Mouse (Mus musculus): ENCODE results near the gene Kcnn1.

Kcnn1 gene

DNA sequence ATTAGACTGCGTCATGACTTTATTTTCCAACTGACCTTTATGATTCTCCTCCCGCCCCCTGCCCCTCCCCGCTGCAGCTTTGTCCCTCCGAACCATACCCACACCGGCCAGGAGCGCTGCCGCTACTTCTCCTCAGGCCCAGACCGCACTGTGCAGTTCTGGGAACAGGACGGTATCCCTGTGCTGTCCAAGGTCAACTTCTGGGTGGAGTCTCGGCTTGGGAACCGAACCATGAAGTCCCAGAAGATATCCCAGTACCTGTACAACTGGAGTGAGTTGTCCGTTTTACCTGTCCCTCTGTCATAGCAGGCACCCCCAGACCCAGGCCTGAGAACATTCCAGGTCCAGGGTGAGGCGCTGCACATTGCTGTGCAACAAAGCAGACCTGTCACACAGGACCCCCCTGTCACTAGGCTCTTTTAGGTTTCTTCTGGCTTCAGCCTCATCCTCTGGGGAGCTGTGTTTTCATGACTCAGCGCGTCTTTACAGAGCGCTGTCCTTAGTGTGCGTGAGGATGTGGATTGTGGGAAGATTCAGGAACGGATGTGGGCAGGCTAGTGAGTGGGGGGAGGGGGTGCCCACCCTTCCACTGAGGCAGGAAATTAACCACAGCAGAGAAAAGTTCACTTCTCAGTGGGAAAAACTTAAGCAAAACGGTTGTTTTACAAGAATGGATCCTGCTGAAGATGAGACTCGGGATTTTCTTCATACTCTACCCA lies 51.9 kb downstream of the Kcnn1 start:
- DNase-seq: no peak

DNA sequence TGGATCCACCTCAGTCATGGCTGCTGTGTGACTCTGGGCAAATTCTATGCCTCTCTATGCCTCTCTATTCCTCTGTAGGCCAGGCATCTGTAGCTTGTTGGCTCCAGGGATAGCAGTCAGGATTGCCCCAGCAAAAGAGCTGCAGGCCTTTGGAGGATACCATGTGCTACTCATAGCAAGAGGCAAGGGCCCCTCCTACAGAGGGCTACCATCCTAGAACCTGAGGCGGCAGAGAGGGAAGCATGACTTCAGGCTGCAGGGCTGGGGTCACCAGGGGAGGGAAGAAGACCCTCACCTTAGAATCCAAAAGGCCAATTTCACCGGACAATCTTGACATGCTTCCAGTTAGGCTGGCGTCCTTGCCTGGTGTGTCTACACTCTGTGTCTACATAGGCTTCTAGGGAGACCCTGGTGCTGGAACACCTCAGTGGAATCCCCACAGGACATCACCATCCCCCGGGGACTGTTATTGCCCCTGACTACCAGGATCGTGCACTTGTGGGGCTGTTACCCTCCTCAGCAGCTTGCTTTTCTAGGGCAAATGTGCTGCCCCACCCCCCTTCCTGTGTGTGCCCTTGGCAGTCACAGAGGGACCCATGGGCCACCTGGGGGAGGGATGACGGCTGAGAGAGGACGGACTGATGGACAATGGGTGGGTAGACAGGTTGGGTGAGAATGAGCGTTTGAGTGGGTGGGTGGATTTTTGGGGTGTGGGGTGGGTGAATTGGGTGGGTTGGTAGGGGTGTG lies 53.9 kb downstream of the Kcnn1 start:
- DNase-seq: no peak

DNA sequence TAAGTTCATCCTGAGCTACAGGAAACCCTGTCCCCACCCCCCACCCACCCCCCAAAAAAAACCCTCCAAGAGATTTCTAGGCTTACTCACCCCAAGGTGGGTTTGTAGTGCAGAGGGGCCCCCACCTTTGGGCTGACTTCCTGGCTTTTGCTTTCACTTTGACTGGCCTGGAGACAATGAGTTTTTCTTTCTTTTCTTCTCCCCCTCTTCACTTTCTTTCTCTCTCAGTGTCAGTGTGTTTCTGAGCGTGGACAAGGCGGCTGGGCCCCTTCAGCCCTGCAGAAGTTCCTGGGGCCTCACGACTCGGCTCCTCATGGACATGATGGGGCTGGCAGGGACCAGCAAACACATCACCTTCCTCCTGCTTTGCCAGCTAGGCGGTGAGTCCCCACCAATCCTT lies 54.8 kb downstream of the Kcnn1 start, which contains the start of gene Il12rb1:
Il12rb1 (plus strand) TSS at position 211 of the 400 bp plus-strand sequence.
- no peak for DNase-seq

DNA sequence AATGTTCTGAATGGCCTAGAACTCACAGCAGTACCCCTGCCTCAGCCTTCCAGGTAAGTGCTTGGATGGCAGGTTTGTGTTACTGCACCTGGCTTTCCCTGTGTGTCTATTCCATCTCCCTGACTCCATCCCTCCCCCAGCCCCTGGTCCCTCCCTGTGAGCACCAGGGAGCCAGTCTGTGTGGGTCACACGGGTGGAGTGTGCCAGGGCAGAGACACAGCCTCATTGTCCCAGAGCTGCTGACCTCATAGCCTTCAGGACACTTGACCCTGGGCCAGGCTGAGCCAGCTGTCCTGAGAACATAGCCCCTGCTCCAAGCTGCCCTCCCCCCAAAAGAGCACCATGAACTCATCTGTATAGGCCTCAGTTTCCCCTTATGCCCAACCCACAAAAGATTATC lies 55.8 kb downstream of the Kcnn1 start:
- DNase-seq: no peak

DNA sequence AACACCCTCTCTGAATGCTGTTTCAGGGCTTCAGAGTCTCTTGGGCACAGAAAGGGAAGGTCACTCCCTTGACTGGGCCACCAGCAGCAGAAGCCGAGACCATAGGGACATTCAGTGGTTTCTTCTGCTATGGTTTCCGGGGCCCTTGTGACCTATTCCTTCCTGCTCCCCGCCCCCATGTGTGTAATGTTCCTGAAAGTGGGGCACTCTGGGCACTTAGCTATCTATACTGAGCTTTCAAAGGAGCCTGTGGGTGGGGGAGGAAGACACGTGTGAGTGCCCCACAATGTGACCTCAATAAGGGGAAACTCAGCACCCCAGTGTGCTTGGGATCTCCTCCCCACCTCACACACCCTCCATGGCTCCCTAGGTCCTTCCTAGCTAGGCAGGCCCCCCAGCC lies 56.5 kb downstream of the Kcnn1 start:
- no peak for DNase-seq

DNA sequence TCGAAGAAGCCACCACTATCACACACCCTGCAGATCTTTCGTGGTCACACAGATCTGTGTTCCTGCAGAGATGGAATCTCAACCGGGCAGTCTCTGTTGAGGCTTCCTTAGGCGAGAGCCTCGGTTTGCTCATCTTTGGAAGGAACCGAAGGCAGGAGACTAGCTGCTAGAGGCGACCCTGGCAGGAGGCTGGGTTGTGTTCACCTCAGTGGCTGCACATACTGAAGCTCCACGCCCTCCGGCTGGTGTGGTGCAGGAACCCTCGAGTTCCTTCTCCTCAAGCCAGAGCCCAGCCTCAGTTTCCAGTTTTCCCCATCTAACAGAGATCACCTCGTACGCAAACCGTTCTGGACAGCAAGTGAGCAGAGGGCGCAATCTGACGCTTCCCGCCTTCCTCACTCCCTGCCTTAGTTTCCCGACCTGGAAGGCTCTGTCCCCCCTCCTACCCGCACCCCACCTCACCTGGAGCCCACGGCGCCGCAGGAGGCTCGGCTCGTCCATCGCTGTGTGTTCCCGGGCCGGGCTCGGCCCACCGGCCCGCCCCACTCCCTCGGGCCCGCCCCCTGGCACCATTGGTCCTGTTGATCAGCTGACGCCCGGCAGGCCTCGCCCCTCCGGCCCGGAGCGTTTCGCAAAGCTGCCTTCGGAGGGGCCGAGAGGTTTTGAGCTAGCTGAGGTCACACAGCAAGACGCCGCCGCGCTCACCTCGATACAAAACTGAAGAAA lies 58.4 kb downstream of the Kcnn1 start, which contains the start of gene Mast3:
Mast3 (minus strand) TSS at position 574 of the 726 bp plus-strand sequence.
- DNase-seq: peak; percentile 66

DNA sequence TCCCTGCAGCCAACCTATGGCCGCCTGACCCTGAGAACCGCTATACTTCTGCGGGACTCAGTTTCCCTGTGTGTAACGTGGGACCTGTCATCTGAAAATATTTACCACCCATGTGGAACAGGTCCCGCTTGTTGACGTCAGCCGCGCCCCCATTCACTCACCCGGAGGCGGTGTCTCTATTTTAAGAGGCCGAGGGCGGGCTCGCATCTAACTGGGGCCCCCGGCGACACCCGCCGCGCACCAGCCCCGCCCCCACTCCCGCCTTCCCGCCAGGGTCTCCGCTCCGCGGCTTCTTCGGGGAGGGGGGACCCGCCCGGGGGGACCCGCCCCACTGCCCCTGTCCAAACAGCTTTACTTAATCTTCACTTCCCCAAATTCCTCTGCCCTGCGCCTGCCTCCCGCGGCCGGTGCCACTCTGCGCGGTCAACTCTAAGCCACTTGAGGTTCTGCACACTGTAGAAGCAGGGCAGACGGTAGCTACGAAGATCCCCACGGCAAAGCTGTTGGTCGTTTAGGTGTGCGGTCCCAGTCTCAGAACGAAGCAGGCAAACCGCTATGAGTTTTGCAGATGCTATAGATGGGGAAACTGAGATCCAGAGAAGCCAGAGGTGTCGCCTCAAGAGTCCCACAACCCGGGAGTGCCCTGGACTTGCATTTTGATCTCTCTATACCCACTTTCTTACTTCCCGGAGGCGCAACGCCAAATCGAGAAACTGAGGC lies 59.1 kb downstream of the Kcnn1 start:
- no peak for DNase-seq

DNA sequence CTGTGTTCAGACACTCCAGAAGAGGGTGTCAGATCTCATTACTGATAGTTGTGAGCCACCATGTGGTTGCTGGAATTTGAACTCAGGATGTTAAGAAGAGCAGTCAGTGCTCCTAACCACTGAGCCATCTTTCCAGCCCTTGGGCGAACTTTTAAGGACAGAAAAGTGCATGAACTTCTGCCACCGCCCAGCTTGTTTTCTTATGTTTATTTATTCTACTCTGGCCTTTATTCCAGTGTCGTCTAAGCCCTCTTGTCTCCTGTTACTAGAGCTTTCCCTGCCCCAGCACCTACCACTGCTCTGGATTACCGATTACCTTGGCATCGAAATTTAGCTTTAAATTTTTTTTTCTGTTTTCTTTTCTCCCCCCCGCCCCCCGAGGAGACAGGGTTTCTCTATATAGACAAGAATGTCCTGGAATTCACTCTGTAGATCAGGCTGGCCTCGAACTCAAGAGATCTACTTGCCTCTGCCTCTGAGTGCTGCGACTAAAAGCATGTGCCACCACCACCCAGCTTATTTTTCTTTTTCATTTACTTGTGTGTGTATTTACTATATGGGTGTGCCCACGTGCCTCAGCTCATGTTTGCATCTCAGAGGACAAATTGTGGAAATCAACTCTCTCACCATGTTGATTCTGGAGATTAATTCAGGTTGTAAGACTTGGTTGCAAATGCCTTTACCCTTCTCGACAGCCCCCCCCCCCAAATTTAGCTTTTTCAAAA lies 60.1 kb downstream of the Kcnn1 start:
- no peak for DNase-seq

DNA sequence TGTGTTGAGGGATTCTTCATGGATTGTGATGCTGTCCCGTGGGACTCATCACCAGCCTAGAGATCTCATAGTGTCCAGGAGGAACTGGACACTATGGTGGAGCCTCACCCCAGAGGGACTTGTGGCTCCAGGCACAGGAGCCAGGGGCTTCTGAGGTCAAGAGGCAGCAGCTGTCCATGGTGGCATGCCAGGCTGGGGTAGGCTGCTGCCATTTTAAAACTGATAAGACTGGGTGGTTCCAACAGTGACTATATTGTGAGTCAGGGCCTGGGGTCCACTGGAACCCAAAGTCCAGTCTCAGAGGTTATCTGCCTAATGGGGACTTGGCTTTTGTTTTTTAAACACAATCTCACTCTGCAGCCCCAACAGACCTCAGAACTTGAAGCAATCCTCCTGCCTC lies 61.2 kb downstream of the Kcnn1 start:
- no peak for DNase-seq

DNA sequence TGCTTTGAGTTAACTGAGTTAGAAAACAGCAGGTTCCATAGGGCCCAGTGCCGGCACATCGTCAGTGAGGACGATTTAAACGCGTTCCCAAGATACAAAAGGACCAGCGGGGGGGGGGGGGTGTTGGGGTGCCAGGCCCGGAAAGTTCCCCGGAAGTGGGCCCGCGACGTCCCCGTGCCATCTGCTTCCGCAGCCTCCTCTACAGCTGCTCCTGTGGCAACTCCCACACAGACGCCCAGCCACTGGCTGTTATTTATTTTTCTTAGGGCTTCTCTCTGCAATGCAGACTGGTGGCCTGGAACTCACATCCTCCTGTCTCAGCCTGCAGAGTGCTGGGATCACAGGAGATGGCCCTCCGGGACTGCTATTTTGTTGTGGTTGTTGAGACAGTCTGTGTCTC lies 61.9 kb downstream of the Kcnn1 start:
- DNase-seq: no peak

DNA sequence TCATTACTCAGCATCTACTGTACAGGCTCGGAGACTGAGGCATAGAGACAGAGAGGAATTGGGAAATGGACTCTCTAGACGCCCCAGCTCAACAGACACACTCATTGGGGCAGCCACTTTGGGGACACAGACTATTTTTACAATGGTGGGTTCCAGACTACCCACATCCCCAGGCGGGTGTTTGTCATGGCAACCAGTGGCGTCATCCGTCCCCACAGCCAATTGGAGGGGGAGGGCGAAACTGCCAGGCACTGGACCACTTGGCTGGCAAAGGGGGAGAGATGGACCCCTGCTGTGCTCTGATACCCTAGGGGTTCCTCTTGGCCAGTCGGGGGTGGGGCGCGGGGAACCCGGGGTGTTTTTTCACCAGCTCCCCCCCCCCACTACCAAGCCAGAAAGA lies 62.4 kb downstream of the Kcnn1 start:
- DNase-seq: no peak

DNA sequence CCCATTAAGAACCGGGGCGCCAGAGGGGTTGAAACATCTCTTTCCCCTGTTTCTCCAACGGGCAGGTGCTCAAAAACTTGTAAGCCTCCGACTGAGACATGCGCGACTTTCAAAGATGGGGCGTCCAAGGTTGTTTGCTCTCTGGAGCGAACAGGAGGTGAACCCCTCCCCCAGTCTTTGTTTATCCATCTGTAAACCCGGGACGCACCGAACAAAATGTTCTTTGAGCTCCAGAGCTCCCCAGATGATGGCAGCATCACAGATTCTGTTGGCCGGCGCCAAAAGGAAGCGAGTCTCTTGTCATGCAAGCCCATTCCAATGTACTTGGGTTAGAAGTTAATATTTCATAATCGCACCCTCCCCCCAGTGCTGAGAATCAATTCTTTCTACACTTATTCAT lies 64.8 kb downstream of the Kcnn1 start:
- no peak for DNase-seq

DNA sequence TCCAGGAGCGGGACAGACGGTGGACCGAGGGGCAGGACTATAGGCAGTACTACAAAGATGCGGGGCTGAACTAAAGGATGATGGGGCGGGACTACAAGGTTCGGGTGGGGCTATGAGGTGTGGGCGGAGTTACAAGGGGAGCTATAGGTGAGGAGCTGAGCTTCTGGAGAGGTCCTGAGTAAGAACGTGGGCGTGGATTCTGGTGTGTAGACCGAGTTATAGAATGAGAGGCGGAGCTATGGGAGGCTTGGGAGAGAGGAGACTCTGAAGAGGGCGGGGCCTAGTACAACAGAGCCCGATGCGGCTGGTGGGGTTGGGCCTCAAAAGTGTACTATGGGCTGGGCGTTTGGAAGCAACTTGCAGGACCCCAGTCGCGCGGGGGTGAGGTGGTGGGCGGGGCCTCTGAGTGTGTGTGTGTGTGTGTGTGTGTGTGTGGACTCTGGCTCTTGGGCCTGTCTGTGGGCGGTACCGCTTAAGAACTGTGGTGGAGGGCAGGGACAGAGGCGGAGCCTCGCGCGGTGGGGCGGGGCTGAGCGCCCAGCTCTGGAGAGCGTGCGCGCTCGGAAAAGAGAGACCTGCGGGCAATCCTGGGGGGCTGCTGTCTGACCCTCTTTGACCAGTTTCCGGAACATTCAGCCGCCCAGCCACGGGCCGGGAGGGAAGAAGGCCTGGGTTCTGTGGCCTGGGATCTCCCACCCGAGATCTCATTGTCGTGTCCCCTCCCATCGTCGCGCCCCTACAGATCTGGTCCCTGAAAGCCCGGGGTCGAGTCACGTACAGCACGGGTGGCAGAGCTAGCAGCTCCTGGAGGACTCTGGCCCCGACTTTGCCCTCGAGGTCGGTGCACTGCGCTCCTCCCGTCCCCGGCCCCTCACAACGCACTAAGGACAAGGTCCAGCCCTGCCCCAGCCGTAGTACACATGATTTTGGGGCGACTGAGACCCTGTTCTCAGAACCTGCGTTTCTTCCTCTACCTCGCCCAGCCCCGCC lies 65.7 kb downstream of the Kcnn1 start:
- peak; percentile 78 to 83 for DNase-seq

DNA sequence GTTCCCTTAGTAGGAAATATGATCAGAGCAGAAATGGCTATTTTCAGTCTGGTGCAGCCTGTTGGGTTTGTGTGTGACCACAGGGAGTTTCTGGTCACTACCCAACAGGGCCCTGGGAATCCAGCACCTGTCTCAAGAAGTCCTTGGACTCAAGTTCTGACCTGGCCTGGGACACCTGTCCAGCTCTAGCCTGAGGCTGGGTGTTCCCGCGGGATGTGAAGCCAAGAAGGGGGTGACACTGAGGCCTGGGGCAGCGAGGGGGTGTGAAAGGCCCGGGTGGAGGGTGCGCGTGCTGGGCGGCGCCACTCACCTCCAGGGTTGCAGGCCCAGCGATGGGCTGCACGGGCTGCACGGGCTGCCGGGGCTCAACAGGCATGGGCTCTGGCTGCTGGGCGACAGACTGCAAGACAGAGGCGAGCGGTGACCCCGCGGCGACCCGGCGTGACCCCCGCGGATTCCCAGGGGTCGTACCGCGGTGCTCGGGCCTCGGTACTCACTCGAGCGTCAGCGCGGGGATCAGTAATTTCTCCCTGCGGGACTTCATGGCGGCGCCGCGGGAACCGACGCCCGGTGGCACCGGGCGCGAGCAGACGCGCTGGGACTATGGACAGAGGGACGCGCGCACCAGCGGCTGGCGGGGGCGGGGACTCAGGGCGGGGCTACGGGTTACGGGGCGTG lies 66.5 kb downstream of the Kcnn1 start:
- DNase-seq: no peak

DNA sequence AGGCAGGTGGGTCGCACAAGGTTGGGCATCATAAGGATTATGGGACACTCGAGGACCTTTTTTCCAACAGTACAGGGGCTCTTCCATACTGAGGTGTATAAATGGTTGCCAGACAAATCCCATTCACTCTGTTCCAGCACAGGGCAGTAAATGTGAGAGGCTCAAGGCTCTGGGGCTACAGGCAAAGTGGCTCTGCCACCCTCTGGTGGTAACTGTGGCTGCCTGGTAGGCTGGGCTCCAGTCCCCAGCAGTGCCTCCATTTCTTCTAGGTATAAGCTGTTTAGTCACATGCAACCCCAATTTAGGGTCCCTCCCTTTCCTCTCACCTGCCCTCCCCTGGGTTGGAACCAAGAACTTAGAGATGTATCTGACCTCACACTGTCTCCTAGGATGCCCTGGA lies 67.7 kb downstream of the Kcnn1 start:
- no peak for DNase-seq

DNA sequence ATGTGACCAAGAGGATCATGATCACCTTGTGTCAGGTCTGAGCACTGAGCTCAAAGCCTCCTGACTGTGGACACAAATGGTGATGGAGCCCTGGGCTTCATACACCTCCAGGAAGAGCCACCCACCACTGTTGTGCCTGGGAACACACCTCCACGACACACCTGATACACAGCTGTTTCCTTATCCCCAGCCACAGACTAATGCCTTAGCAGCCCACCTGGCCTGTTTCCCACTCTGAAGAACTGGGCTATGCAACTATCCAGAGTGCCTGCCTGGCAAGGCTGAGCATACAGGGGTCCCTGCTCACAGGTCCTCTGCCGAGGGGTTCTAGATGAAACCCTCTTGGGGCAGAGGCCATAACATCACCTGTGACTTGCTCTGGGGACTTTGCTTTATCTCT lies 68.8 kb downstream of the Kcnn1 start:
- DNase-seq: no peak

DNA sequence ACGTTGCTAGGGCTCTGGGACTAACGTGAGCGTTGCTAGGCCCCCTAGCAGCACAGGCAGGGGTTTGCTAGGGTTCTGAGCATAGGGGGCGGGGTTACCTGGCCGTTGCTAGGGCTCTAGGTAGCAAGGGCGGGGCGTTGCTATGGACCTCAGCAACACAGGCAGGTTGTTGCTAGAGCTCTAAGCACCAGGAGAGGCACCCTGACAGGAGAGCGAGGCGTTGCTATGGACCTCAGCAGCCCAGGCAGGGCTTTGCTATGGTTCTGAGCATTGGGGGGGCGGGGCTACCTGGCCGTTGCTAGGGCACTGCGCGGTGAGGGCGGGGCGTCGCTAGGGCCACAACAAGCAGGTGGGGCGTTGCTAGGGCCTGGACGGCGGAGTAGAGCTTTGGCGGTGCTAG lies 70.4 kb downstream of the Kcnn1 start:
- DNase-seq: peak; percentile 65
